Mouse (Mus musculus) ES-E14 (cell line): Measurements from ENCODE around the gene Olfml2a. TPM values are rescaled to one million over a fixed set of nuclear protein-coding genes. Genes with fewer than 3 reads are reported as not detected.

Experiments
- DNase-seq: peaks from one replicate; pipeline ENCODE4 v3.0.0-alpha.2; 2013; ENCODE audit warnings: low read depth, low spot score
- H3K27ac ChIP-seq: 2 replicates; pipeline ENCODE4 v1.5.1; 2012; ENCODE audit warnings: low read depth, mild to moderate bottlenecking, low read length, moderate library complexity, mixed read lengths; ENCODE audit not compliant: poor library complexity, insufficient read depth, severe bottlenecking
- H3K36me3 ChIP-seq: 2 replicates; pipeline ENCODE4 v1.6.1; 2012; ENCODE audit warnings: mild to moderate bottlenecking, low read length, moderate library complexity, mixed read lengths; ENCODE audit not compliant: control insufficient read depth, poor library complexity, insufficient read depth, severe bottlenecking
- H3K4me1 ChIP-seq, 2 experiments: fragments of 150-350 bp in 1 of 2; sonication (generic) in 1 of 2; 2 replicates each; pipeline ENCODE4 v1.6.1; 2012; ENCODE audit warnings: low read length in 2 of 2, mild to moderate bottlenecking in 1 of 2, mixed read lengths in 1 of 2; ENCODE audit not compliant: control insufficient read depth in 2 of 2, insufficient read depth in 2 of 2, poor library complexity in 1 of 2
- H3K4me3 ChIP-seq, 2 experiments: fragments of 150-350 bp in 1 of 2; sonication (generic) in 1 of 2; 2 replicates each; pipeline ENCODE4 v1.5.1; 2012; ENCODE audit warnings: low read length in 2 of 2, low read depth in 1 of 2, mild to moderate bottlenecking in 1 of 2, mixed read lengths in 1 of 2; ENCODE audit not compliant: insufficient read depth in 1 of 2, poor library complexity in 1 of 2, severe bottlenecking in 1 of 2
- H3K9ac ChIP-seq: 2 replicates; pipeline ENCODE4 v1.6.1; 2012; ENCODE audit warnings: low read depth, mild to moderate bottlenecking, low read length, mixed read lengths; ENCODE audit not compliant: poor library complexity, insufficient read depth, severe bottlenecking
- H3K9me3 ChIP-seq: fragments of 150-350 bp; sonication (generic); 2 replicates; pipeline ENCODE4 v1.6.1; 2012; ENCODE audit warnings: low read depth, mild to moderate bottlenecking, low read length; ENCODE audit not compliant: control insufficient read depth, insufficient read depth
- CHD2 ChIP-seq: IDR thresholded peaks from 2 replicates; pipeline ENCODE4 v1.6.1; 2014; ENCODE audit warnings: mild to moderate bottlenecking, low read depth, low read length, inconsistent platforms
- HCFC1 ChIP-seq: IDR thresholded peaks from 2 replicates; pipeline ENCODE4 v1.6.1; 2012; ENCODE audit warnings: low read length, inconsistent platforms, borderline replicate concordance; ENCODE audit not compliant: insufficient read depth
- MAFK ChIP-seq: IDR thresholded peaks from 2 replicates; pipeline ENCODE4 v1.6.1; 2014; ENCODE audit warnings: mild to moderate bottlenecking, low read depth, low read length, inconsistent platforms; ENCODE audit not compliant: insufficient read depth
- ZC3H11A ChIP-seq: IDR thresholded peaks from 2 replicates; pipeline ENCODE4 v1.6.1; 2012; ENCODE audit warnings: low read depth, mild to moderate bottlenecking, inconsistent platforms, low read length, borderline replicate concordance
- ZNF384 ChIP-seq: IDR thresholded peaks from 2 replicates; pipeline ENCODE4 v1.6.1; 2012; ENCODE audit warnings: low read depth, low read length, inconsistent platforms
- in situ Hi-C, 2 experiments: fragments of 600-800 bp; cut with MboI; formaldehyde crosslinking; loops; one replicate each; pipeline ENCODE4 v1.15.1; 2025; ENCODE audit warnings: low sequenced_read_pairs in 2 of 2, inconsistent platforms in 1 of 2; ENCODE audit not compliant: unreplicated experiment in 2 of 2
- total RNA-seq: library from RNA; depleted of rRNA; stranded (reverse); fragments of 300-350 nt; gene quantifications from 2 replicates; pipeline ENCODE4 v1.2.3, GENCODE M21; 2012

Gene Olfml2a
- total RNA-seq, 1 experiment: 0.27 TPM

GRCm38 (mm10) chr2:38908604-38909003 is 23.2 kb upstream of the Olfml2a start:
- Histone ChIP-seq H3K4me3 (no peak overlapping the region), H3K4me1 (peaks cover 0 to 2% of the 10 kb centered on the region in 2 experiments; a peak in 1 of 4 replicates), H3K27ac (no peak overlapping the region), H3K36me3 (no peaks in the 10 kb centered on the region), H3K9me3 (no peaks in the 10 kb centered on the region), H3K9ac (no peak overlapping the region)
- in situ Hi-C loops: no loop called here
- no peak for DNase-seq
- TF ChIP-seq HCFC1: no peak
- no peak for TF ChIP-seq ZNF384
- TF ChIP-seq CHD2: no peak
- peak; percentile 78 for TF ChIP-seq MAFK
- TF ChIP-seq ZC3H11A: no peak

- DNase-seq: no peak
- no peak overlapping the region for H3K9ac ChIP-seq
- no peaks in the 10 kb centered on the region for H3K36me3 ChIP-seq
- peaks cover 2 to 5% of the 10 kb centered on the region in 2 experiments; a peak in 2 of 4 replicates for H3K4me1 ChIP-seq
- in situ Hi-C loops: no loop called here
- no peak overlapping the region for H3K4me3 ChIP-seq
- TF ChIP-seq ZC3H11A (no peak), CHD2 (no peak), ZNF384 (no peak), HCFC1 (no peak), MAFK (no peak)
- H3K9me3 ChIP-seq: no peaks in the 10 kb centered on the region
- H3K27ac ChIP-seq: no peak overlapping the region
These were observed 17.3 kb upstream of the Olfml2a start for GRCm38 (mm10) chr2:38914517-38914916.

- in situ Hi-C loops: no loop called here
- Histone ChIP-seq H3K9me3 (no peaks in the 10 kb centered on the region), H3K4me1 (peaks cover 2 to 5% of the 10 kb centered on the region in 2 experiments; a peak in 2 of 4 replicates), H3K27ac (no peak overlapping the region), H3K9ac (no peak overlapping the region; the same call in 1 of the 2 replicates), H3K36me3 (no peaks in the 10 kb centered on the region), H3K4me3 (no peak overlapping the region)
- TF ChIP-seq HCFC1: no peak
- no peak for TF ChIP-seq MAFK
- no peak for TF ChIP-seq CHD2
- no peak for TF ChIP-seq ZC3H11A
- TF ChIP-seq ZNF384: no peak
- DNase-seq: no peak
These were observed 16.8 kb upstream of the Olfml2a start for GRCm38 (mm10) chr2:38914965-38915364.

GRCm38 (mm10) chr2:38916947-38917691 is 14.7 kb upstream of the Olfml2a start:
- no peak for DNase-seq
- in situ Hi-C loops: no loop called here
- Histone ChIP-seq H3K27ac (no peak overlapping the region), H3K4me1 (peaks cover 2 to 5% of the 10 kb centered on the region in 2 experiments; a peak in 2 of 4 replicates), H3K4me3 (no peak overlapping the region), H3K9ac (no peak overlapping the region), H3K36me3 (no peaks in the 10 kb centered on the region), H3K9me3 (no peaks in the 10 kb centered on the region)
- TF ChIP-seq HCFC1 (no peak), CHD2 (no peak), MAFK (no peak), ZNF384 (no peak), ZC3H11A (no peak)

GRCm38 (mm10) chr2:38921374-38921773 is 10.4 kb upstream of the Olfml2a start:
- no peak overlapping the region for H3K9ac ChIP-seq
- H3K4me1 ChIP-seq: no peaks in the 10 kb centered on the region; a peak in 1 of 4 replicates
- in situ Hi-C loops: no loop called here
- TF ChIP-seq ZNF384 (no peak), HCFC1 (no peak), ZC3H11A (no peak), CHD2 (no peak), MAFK (no peak)
- no peak overlapping the region for H3K4me3 ChIP-seq
- H3K9me3 ChIP-seq: no peaks in the 10 kb centered on the region
- no peaks in the 10 kb centered on the region for H3K36me3 ChIP-seq
- no peak for DNase-seq
- H3K27ac ChIP-seq: no peak overlapping the region
